Mouse (Mus musculus): ENCODE data around the gene Pkd2. TPM values are rescaled to one million over a fixed set of nuclear protein-coding genes. Genes with fewer than 3 reads are reported as not detected.

The Pkd2 gene
- total RNA-seq, 2 experiments from 2014 or later = 6.5 to 10.9 TPM

- no peak for DNase-seq (ENCODE audit: low spot score)
These were observed 6.0 kb downstream of the Pkd2 start for GRCm38 (mm10) chr5:104465279-104465678.

- DNase-seq (ENCODE audit: low spot score) = peak; percentile 80
These were observed 6.5 kb downstream of the Pkd2 start for GRCm38 (mm10) chr5:104465731-104466130.

GRCm38 (mm10) chr5:104466816-104467215, 7.6 kb downstream of the Pkd2 start:
- DNase-seq (ENCODE audit: low spot score) = no peak

- no peak for DNase-seq (ENCODE audit: low spot score)
These were observed 9.3 kb downstream of the Pkd2 start for GRCm38 (mm10) chr5:104468586-104468985.

GRCm38 (mm10) chr5:104470981-104471391, 11.7 kb downstream of the Pkd2 start:
- no peak for DNase-seq (ENCODE audit: low spot score)

GRCm38 (mm10) chr5:104472371-104472770, 13.1 kb downstream of the Pkd2 start:
- DNase-seq (ENCODE audit: low spot score) = peak; percentile 8

- no peak for DNase-seq (ENCODE audit: low spot score)
These were observed 21.1 kb downstream of the Pkd2 start for GRCm38 (mm10) chr5:104480367-104480766.

GRCm38 (mm10) chr5:104482856-104483255, 23.6 kb downstream of the Pkd2 start:
- no peak for DNase-seq (ENCODE audit: low spot score)

GRCm38 (mm10) chr5:104491561-104491960, 32.3 kb downstream of the Pkd2 start:
- DNase-seq (ENCODE audit: low spot score) = no peak

- DNase-seq (ENCODE audit: low spot score) = no peak
These were observed 45.6 kb downstream of the Pkd2 start for GRCm38 (mm10) chr5:104504883-104505282.

- no peak for DNase-seq (ENCODE audit: low spot score)
These were observed 48.6 kb downstream of the Pkd2 start for GRCm38 (mm10) chr5:104507829-104508194.

- peak; percentile 81 for DNase-seq (ENCODE audit: low spot score)
These were observed 49.1 kb downstream of the Pkd2 start, which contains the start of gene BC005561 for GRCm38 (mm10) chr5:104508195-104508891. Gene BC005561, plus strand, starts transcription at chr5:104508352.

GRCm38 (mm10) chr5:104511211-104511610, 52.0 kb downstream of the Pkd2 start:
- no peak for DNase-seq (ENCODE audit: low spot score)

- no peak for DNase-seq (ENCODE audit: low spot score)
These were observed 79.4 kb downstream of the Pkd2 start for GRCm38 (mm10) chr5:104538612-104539011.

- no peak for DNase-seq (ENCODE audit: low spot score)
These were observed 80.1 kb downstream of the Pkd2 start for GRCm38 (mm10) chr5:104539331-104539730.

Other genes with a start within 250 kb of the Pkd2 start
- not detected for gene Ibsp, start 160.3 kb upstream of the Pkd2 start, total RNA-seq (2021)
- not detected for gene Mepe, start 134.1 kb upstream of the Pkd2 start, total RNA-seq (2021)
- 1 to 10 TPM; 1.9 to 4.2 TPM for gene Spp1, start 24.3 kb upstream of the Pkd2 start, total RNA-seq (2021)
- 1 to 10 TPM; 3.4 to 3.7 TPM for gene BC005561, start 48.9 kb downstream of the Pkd2 start, total RNA-seq (2021)